In genomic region chr4:105944962-105945361, GRCm38 (mm10) we compare ENCODE assay signal across 16 mouse cellular contexts.
DNase-seq lines count a peak whose midpoint lies in the region.
"Had no signal": no experiment of that assay in that cellular context is flagged by ENCODE, and none has a peak within 500 bp of the region (broad histone marks: within the 10 kb centered on the region; RNA-seq: fewer than 3 reads in every experiment).

No protein-coding gene starts in this region.

- intact Hi-C loops in heart, postnatal 25 days (cut with DNase I), result no loop called here

- DNase-seq in heart, adult 11 months, result peak; percentile 70
- no peak for DNase-seq in heart, postnatal 25 days (ENCODE audit: low spot score)
- DNase-seq in kidney, postnatal 14 days, result peak; percentile 38
- DNase-seq in kidney, postnatal 4 days, result no peak
- peak; percentile 16 for DNase-seq in NIH3T3 (ENCODE audit: low read depth)
- DNase-seq in kidney, postnatal 36 days, result peak; percentile 12 to 27
- DNase-seq in cerebellum, adult 9-10 months, result no peak
- DNase-seq in Muller cell, postnatal 12 days (ENCODE audit: inconsistent ontology term), result no peak
- DNase-seq: adrenal gland, postnatal 14 days; cerebellum, adult 11 months; cerebellum, postnatal 10 days; gastrocnemius, postnatal 10 days; heart, adult 18-20 months; heart, postnatal 4 days; liver, postnatal 0 days; thymus, postnatal 25 days had no signal

Comparison
In these comparisons a context has a peak if more than half of its experiments do, and no peak if none do; other contexts are left out.
1. DNase-seq: peak in heart, adult 11 months (single experiment), kidney, postnatal 14 days (single experiment), NIH3T3 (single experiment) and kidney, postnatal 36 days (2 of 2); none in heart, postnatal 25 days (single experiment), kidney, postnatal 4 days (0 of 2), cerebellum, adult 9-10 months (single experiment) and Muller cell, postnatal 12 days (single experiment).